Mouse (Mus musculus): ENCODE data around the gene Syne4.

Syne4 gene

GRCm38 (mm10) chr7:30332622-30333259 is 18.1 kb downstream of the Syne4 start:
- DNase-seq = no peak

DNA sequence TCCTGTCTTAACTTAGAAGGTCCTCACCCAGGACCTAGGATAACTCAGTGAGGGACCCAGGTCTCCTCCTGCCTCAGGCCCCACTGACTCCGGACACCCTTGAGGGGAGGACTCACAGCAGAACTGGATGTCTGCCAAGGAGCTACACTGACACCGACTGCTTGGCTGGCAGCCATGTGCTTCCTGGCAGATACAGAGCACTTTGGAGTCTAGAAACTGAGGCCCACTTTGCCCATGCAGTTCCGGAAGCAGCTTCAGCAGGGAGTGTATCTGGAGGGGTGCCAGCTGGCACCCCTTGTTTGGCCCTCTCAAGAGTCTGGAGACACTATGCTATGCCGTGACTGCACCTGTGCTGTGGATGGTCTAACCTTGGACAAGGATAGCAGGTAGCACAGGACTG is 18.8 kb downstream of the Syne4 start:
- DNase-seq = peak; percentile 86

GRCm38 (mm10) chr7:30334563-30334962 is 20.0 kb downstream of the Syne4 start:
- DNase-seq = no peak

- DNase-seq = no peak
Measured at GRCm38 (mm10) chr7:30335688-30336087, 21.1 kb downstream of the Syne4 start.

DNA sequence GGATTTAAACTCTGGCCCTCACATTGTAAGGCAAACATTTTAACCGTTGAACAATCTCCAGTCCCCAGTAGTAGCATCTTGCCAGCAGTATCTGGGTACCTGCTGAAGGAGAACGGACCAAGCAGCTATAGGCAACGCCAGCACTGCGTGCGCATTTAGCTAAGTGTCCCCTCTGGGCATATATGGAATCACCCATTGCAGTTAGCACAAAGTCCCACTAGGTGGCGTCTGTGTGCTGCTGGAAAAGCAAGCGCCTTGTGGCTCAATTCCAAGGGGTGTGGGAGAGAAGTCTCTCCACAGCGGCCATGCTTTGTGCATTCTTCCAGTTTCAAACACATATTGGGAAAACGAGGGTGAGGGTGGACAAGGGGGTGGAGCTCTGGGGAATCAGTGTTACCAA is 21.8 kb downstream of the Syne4 start:
- DNase-seq = peak; percentile 54

GRCm38 (mm10) chr7:30339432-30340109 is 25.0 kb downstream of the Syne4 start:
- DNase-seq = no peak

- DNase-seq = no peak
Measured at GRCm38 (mm10) chr7:30346635-30347379, 32.2 kb downstream of the Syne4 start.

DNA sequence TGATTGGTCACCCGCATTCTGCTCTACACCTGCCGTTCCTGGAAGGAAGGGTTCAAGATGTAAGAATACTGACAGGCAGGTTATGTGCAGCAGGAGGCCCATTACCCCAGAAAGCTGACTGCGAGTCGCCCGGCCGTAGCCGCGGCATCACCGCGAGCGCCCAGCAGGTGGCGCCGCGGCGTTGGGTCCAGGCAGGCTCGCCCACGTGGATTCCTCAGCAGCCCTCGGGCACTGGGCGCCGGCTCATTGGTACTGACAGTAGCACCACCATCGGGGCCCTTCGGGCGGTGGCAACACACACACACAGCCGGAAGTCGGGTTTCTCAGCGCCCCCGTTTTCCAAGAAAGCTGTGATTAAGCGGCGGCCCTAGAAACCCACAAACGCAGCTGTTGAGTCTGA is 33.2 kb downstream of the Syne4 start:
- peak; percentile 54 for DNase-seq

GRCm38 (mm10) chr7:30353279-30353822 is 38.7 kb downstream of the Syne4 start:
- DNase-seq = peak; percentile 68

DNA sequence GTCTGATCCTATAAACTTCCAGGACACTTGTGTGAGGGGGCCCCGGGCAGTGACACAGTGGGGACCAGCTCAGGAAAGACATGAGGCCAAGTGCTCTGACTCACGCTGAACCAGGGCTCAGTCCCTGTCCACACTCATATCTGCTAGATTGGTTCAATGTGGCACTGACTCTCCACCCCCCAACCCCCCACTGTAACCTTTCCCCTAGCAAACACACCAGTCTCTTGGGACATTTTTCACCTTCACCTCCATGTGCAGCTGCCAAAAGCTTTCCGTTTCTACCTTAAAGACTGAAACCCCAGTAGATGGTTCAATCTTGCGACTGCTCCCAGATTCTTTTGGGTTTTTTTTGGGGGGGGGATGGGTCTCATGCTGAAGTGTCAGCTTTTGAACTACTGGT is 39.5 kb downstream of the Syne4 start:
- DNase-seq = no peak

- DNase-seq = no peak
Measured at GRCm38 (mm10) chr7:30358378-30359186, 44.0 kb downstream of the Syne4 start.

GRCm38 (mm10) chr7:30359276-30359865 is 44.8 kb downstream of the Syne4 start:
- DNase-seq = peak; percentile 62

DNA sequence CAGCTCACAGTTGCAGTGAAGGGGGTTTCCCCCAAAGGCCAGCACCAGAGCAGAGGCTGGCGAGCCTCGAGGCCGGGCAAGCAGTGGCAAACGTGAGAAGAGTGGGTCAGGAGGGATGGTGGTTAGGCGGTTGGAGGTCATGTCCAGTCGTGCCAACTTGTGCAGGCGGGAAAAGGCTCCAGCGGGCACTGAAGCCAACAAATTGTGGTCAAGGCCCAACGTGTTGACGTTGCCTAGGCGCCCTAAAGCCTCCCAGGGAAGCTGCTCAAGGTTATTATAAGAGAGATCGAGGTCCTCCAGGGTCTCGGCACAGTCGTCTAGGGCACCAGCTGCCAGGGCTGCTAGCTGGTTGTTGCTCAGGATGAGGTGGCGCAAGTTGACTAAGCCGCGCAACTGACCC is 45.4 kb downstream of the Syne4 start:
- no peak for DNase-seq

- DNase-seq = no peak
Measured at GRCm38 (mm10) chr7:30362652-30363343, 48.2 kb downstream of the Syne4 start, which contains the start of gene Lrfn3. Gene Lrfn3, minus strand, starts transcription at chr7:30362772.

DNA sequence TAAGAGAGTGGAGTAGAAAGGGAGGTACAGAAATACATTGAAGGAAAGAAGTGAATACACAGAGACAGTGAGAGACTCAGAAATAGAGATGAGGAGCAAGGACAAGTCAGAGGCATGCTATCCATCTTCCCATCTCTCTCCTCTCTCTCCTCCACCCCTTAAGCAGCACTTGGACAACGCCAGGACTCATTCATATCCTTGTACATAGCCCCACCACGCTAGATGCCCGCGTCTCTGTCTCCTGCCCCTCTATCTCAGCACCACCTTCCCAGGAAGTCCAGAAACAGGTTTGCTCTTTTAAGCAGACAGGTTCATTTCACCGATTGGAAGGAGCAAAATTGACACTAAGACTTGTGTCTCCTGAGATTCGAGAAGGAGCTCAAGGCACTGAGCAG is 48.7 kb downstream of the Syne4 start:
- DNase-seq = no peak

DNA sequence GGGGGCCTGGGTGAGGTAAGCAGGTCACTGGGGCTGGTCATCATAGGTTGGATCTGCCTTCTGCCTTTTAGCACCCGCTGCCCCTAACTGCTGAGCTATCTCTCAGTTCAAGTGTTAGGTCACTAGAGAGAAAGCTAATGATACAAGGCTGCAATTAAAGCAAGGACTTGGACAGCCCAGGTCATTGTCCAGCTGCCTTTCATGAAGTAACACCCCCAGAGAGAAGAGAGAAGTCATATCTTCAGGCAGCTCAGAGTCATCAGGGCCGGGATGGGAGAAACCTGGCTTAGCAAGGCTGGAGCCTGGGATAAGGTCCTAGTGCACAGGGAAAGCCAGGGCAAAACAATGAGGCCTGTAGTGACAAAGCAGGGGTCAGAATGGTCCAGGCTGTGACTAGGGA is 52.9 kb downstream of the Syne4 start:
- no peak for DNase-seq

Measured in kidney, adult 11 months (tissue).